Mouse (Mus musculus) right cerebral cortex, postnatal 36 days (tissue): Measurements from ENCODE around the gene Fbxo8.
A peak's percentile ranks its signal among the peaks of the same experiment; 100 is the strongest.

Experiments
- DNase-seq, 2 experiments: peaks; one replicate each; pipeline ENCODE4 v3.0.0; 2022; ENCODE audit warnings: low spot score in 2 of 2, mixed read lengths in 1 of 2

The Fbxo8 gene

DNA sequence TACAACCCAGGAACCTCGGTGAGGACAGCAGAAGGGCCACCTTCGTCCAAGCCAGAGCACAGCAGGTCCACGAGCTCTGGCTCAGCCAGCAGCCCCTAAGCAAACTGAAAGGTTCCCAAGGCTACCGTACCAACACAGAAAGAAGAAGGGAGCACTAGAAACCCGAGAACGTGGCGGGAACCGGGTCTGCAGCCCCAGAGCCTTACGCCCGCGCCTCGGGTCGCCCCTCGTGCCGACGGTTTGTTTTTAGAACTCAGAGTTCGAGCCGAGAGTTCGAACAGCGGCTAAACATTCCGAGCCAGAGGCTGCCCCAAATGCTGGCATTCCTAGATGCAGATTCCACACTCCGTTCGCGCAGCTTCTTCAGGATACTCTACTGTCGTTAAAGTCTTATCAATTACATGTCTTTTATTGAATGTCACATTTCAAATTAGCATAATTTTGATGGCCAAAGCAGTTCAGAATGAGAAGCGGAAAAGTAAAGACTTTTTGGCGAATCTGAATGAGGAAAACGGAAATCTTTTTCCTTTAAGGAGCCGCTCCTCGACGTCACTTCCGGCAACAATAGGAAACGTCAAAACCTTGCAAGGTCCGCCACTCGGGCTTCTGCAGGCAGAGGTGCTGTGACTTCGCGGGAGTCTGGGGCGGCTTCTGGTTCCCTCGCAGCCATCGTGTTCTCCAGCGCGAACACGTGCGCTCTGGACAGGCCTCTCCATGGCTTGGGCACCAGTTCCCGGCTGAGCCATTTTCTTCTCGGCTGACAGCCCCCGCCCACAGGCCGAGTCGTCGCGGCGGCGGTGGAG lies at the start of gene Fbxo8, which contains the start of gene Cep44:
Fbxo8 (plus strand) TSS at position 533 of the 803 bp plus-strand sequence.
Cep44 (minus strand) TSS at position 490 of the 803 bp plus-strand sequence.
- DNase-seq, result peak; percentile 75 to 81

DNA sequence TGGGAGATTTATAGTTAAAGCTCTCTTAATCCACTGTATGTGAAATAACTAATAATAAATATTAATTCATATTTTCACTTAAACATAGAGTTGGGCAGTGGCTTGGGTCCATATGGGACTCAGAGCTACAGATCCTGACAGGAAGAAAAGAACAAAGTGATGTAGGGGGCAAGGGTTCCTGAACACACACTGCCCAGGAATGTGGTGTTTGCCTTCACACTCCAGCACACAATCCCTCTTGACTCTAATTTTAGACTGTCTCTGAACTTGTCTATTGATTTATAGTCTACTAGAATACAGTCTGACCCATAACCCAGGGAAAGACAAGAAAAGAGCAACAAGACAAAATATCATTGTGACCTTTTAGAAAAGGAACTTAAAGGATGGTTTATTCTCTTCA lies 49.0 kb upstream of the Fbxo8 start:
- no peak for DNase-seq

- no peak for DNase-seq
These were observed 42.5 kb upstream of the Fbxo8 start for GRCm38 (mm10) chr8:56508318-56508951.

GRCm38 (mm10) chr8:56508952-56509479 lies 41.9 kb upstream of the Fbxo8 start:
- DNase-seq, result no peak

DNA sequence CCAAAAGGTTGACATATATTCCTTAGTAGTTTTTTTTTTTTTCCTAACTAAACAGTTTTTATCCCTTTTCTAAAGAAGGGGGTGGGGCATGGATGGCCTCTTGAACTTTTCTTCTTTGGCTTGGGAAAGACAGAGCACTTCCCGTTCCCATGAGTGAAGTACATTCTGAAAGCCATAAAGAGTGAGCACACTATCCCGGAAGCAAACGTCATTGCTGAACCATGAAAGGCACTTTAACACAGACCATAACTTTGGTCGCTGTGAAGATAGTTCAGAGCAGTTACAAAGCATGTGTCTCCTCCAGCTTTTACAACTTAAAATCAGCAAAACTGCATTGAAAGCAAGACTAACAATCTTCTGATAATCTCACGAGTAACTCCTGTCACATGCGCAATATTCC lies 32.0 kb upstream of the Fbxo8 start:
- DNase-seq, result no peak

DNA sequence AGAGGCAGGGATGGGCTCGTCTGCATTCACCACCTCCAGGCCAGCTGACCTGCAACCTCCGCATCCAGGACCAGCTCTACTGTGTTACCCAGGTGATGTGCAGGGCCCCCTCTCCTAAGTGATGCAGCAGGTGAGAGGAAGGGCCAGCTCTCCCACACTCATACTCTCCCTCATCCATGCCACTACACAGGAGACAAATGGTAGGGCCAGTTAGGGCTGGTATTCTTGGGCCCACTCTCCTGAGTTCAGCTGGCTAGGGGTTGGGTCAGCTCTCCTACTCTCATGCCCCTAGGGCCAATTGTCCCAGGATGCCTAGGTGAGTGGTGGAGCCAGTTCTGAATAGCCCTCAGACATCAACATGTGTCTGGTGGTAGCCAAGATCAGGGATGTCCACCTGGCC lies 30.6 kb upstream of the Fbxo8 start:
- no peak for DNase-seq

GRCm38 (mm10) chr8:56521051-56521450 lies 29.8 kb upstream of the Fbxo8 start:
- DNase-seq, result no peak

- DNase-seq, result no peak
These were observed 22.0 kb upstream of the Fbxo8 start for GRCm38 (mm10) chr8:56528869-56529268.

- DNase-seq, result no peak
These were observed 20.5 kb upstream of the Fbxo8 start for GRCm38 (mm10) chr8:56530359-56530758.

DNA sequence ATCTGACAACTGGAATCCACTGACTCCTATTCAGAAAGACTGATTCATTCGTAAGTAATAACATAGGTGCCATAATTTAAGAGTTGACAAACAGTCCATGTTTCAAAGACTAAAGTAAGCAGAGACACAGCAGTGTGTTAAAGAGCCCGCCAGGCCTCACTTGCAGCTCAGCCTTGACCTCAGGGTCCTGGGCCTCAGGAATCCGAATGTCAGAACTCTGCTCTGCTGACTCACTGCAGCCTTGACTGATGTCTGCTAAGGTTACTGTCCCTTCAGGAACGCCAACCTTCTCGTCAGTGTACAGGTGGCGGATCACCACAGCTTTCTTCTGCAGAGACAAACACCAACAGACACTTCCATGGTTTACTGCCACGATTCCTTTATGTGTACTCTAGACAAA lies 10.2 kb upstream of the Fbxo8 start:
- no peak for DNase-seq

- DNase-seq, result no peak
These were observed 3.0 kb upstream of the Fbxo8 start for GRCm38 (mm10) chr8:56547866-56548265.

GRCm38 (mm10) chr8:56551361-56551852 lies 517 bp downstream of the Fbxo8 start:
- DNase-seq, result peak; percentile 88 to 94

GRCm38 (mm10) chr8:56552045-56552444 lies 1.2 kb downstream of the Fbxo8 start:
- no peak for DNase-seq

- DNase-seq, result no peak
These were observed 1.7 kb downstream of the Fbxo8 start for GRCm38 (mm10) chr8:56552551-56553103.

GRCm38 (mm10) chr8:56564399-56565047 lies 13.6 kb downstream of the Fbxo8 start:
- DNase-seq, result no peak

GRCm38 (mm10) chr8:56566856-56567255 lies 16.0 kb downstream of the Fbxo8 start:
- DNase-seq, result no peak

DNA sequence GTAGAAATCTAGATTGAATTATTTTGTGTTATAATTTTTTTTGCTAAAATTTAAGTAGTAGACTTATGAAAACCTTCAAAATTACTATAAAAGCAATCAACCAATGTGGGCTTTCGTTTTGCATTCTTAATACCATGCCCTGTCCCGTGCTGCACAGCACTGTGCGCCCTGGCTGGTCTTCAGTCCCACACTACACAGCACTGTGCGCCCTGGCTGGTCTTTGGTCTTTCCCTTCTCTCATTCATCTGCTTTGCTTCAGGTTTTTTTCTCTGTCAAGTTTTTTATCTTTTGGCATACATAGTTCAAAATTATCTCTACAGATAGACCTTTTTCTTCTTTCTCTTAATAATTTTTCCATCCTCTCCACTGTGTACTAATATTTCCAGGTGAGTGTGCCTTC lies 30.0 kb downstream of the Fbxo8 start:
- no peak for DNase-seq

DNA sequence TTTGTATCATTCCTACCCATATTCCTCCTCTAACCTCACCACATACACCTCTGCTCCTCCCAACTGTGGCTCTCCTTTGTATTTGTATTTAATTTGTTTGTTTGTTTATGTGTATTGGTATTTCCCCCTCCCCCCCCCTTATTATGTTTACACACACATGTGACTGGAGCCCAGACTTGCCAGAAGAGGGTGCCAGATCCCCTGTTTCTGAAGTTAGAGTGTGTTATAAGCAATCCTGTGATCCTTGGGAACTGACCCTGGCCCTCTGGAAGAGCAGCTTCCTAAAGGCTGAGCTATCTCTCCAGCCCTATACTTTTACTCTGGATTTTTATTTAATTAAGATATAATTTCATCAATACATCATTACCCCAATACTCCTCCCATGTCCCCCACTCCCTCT lies 32.0 kb downstream of the Fbxo8 start:
- DNase-seq, result no peak

GRCm38 (mm10) chr8:56589004-56589403 lies 38.1 kb downstream of the Fbxo8 start:
- no peak for DNase-seq

GRCm38 (mm10) chr8:56591084-56591483 lies 40.2 kb downstream of the Fbxo8 start:
- no peak for DNase-seq

GRCm38 (mm10) chr8:56591502-56591901 lies 40.6 kb downstream of the Fbxo8 start:
- DNase-seq, result no peak

DNA sequence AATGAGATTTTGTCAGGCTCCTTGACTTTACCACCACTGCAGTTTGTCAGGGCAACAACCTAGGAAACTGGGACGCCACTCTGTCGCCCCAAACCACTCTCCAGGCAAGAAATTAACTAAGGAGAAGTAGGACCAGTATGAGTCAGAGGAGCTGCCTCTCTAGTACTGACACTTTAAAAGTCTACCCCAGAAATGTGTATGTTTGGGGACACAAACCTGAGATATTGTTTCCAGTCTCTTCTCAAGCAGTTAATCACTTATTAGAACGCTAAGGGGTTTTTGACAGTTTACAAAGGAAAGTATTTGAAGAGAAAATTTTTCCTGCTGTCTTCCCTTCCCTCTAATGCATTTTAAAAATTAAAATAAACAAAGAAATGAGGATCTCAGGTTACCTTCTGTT lies 55.6 kb downstream of the Fbxo8 start:
- no peak for DNase-seq
